Mouse (Mus musculus): Measurements from ENCODE around the gene Muc1.

Muc1 gene

DNA sequence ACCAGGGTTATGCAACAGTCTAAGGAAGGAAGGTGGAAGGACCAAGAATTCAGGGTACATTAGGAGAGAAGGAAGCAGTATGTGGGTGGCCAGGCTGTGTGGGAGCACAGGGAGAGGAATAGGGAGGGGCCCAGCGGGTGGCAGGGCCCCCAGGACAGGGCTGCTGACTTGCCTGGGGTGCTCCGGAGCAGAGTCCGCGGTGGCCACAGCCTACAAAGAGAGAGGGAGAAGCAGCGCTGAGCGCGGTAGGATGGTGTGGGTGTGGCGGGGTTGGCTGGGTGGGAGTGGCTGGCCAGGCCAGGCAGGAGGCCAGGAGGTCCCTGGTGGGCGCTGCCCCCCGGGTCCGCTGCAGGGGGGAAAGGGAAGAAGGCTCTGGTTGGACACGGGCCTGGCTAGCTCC lies 9.6 kb downstream of the Muc1 start:
- DNase-seq = peak; percentile 54

DNA sequence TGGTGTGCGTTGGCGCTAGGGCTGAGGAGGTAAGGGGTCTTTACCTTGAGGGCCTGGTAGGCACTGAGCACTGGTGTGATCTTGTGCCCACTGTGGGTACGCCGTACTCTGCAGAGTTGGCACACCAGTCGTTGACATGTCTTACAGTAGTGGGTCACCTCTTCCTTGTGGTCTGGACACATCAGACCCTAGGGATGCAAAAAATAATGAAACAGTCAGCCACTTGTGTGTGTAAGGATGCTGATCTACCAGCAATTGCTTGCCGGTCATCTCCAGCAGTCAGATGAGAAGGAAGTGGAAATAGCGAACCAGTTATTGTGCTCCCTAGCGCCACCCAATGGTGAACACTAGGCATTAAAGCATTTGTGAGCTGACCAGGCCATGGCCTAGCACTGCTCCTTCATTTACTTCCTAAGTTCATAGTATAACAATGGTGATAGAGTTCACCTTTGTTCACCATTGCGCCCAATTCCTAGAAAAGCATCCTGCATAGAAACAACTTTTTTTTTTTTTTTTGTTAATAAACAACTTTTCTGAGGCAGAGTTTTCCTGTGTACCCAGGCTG lies 13.6 kb downstream of the Muc1 start:
- DNase-seq = peak; percentile 76

- peak; percentile 89 for DNase-seq
Measured at GRCm38 (mm10) chr3:89243609-89244008, 14.8 kb downstream of the Muc1 start.

DNA sequence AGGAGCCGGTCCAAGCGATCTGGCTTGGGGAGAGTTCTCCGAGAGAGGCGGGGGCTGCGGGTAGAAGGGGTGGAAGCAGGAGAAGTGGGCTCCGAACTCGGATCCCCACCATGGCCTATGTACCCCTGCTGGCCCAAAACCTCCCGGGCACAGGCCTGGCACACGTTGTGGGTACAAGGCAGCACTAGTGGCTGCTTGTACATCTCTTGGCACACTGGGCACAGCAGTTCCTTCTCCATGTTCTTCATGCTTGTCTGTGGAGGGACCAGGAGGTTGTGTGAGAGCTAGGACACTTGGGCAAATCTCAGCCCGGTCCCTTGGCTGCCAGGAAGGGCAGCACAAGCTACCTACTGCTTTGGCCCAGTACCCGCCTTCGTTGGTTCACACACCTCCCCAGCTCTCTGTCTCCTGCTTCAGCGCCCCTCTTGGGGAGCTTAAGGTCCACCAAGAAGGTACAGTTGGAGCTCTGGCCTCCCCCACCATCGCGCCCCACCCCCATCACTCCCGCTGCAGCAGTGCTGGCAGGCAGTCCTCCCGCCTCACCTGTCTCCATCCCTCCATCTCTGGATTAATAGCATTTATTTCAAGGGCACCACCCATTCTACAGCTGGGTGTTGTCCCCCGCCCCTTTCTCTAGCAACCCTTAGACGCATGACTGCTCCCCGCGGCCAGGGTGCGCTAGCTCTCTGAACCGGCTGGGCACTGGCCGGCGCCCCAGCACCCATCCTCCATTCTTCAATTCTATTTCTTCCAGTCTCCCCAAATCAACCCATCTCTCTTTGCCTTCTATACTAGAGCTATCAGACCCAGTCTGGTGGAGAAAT lies 15.5 kb downstream of the Muc1 start:
- DNase-seq = peak; percentile 50

DNA sequence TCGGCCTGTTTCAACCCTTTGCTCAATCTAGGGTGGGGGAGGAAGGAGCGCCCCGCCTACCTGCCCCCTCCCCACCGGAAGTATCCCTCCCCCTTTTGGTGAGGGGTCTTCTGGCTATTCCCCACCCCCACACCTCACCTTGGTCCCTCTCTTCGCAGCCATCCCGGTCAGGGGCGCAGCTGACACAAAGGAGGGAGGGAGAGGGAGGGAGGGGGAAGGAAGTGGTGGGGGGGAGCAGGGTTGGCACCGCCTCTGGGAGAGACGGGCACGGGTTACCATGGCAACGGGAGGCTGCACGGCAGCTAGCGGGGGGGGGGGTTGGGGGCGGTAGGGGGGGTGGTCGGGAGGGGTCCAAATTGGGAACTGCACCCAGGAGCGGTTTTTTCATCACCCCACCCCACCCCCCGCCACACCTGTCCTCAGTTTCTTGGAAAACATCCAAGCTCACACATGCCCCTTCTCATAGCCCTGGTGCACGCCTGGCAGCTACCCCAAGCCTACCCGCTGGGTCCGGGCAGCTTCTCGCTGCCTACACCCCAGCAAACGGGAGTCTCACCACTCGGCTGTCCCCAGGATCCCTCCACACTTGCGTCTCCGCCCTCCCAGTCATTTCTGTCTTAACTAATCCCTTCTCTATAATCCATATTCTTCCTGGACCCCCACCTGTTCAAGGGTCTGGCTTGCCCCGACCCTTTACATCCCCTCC lies 16.3 kb downstream of the Muc1 start:
- no peak for DNase-seq

DNA sequence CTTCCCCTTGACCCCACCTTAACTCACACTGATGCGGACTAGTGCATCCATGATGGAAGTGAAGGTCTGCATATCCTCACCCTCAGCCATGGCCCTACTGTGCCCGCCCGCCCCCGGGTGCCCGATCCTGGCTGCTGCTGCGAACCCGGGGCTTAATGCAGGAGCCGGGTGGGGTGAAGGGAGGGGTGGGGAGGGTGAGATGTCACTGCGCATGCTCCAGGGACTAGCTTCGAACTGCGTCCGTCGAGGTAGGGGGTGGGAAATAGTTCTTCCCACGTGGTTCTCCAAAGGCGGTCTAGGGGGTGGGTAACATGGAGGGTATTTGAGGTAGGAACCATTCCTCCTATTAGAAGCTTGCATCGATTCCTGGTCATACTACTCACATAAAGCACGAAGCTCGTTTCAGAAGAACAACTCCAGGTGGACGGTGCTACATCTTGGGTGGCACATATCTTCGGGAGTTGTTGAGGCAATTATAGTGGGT lies 16.9 kb downstream of the Muc1 start, which contains the start of gene Krtcap2:
TSS of gene Krtcap2 (plus strand) at position 279 of the 484 bp plus-strand sequence.
- no peak for DNase-seq

- peak; percentile 93 for DNase-seq
Measured at GRCm38 (mm10) chr3:89246261-89247100, 17.6 kb downstream of the Muc1 start, which contains the start of gene Trim46. Trim46 (minus strand) TSS chr3:89246309.

GRCm38 (mm10) chr3:89247466-89247865 lies 18.6 kb downstream of the Muc1 start:
- no peak for DNase-seq

- DNase-seq = peak; percentile 92
Measured at GRCm38 (mm10) chr3:89250435-89251040, 21.7 kb downstream of the Muc1 start.

GRCm38 (mm10) chr3:89251365-89251895 lies 22.6 kb downstream of the Muc1 start:
- peak; percentile 91 for DNase-seq

DNA sequence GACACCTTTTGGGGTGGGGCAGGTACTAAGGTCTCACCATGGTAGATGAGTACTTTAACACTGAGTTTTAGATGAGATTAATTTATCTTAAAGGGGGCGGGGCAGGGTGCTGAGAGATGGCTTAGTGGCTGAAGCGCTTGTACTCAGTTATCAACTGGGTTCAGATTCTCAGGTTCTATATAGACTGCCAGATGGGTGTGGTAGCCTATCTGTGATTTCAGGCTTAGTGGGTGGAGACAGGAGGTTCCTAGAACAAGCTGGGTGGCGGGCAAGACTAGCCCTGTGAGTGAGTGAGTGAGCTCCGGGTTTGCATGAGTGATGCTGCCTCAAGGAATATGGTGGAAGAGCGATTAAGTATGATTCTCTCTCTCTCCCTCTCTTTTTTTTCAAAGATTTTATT lies 26.1 kb downstream of the Muc1 start:
- no peak for DNase-seq

GRCm38 (mm10) chr3:89256177-89256576 lies 27.3 kb downstream of the Muc1 start:
- DNase-seq = no peak

- DNase-seq = no peak
Measured at GRCm38 (mm10) chr3:89259076-89259475, 30.2 kb downstream of the Muc1 start, which contains the start of gene Dpm3. Dpm3 (plus strand) TSS chr3:89259358.

GRCm38 (mm10) chr3:89260211-89260610 lies 31.4 kb downstream of the Muc1 start:
- DNase-seq = no peak

GRCm38 (mm10) chr3:89262417-89262816 lies 33.6 kb downstream of the Muc1 start:
- DNase-seq = peak; percentile 70

DNA sequence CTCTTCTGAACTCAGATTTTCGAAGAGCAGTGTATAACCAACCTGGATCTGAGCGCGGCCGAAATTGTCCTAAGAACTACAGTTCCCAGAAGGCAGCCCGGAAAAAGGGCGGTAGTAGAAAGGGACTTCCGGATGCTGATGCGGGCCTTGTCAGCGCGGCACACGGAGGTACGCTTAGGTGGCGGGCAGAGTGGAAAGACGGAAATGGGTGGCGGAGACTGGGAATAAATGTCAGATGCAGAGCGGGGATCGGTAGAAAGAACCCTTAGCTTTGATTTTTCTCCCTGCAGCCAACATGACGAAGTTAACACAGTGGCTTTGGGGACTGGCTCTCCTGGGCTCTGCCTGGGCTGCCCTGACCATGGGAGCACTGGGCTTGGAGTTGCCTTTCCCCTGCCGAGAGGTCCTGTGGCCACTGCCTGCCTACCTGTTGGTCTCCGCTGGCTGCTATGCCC lies 37.6 kb downstream of the Muc1 start:
- DNase-seq = peak; percentile 90

GRCm38 (mm10) chr3:89268916-89269315 lies 40.1 kb downstream of the Muc1 start:
- DNase-seq = no peak

GRCm38 (mm10) chr3:89270051-89270755 lies 41.3 kb downstream of the Muc1 start, which contains the start of gene Slc50a1:
Slc50a1 (minus strand) TSS chr3:89270570.
- peak; percentile 90 for DNase-seq

- DNase-seq = peak; percentile 63
Measured at GRCm38 (mm10) chr3:89270891-89271290, 42.0 kb downstream of the Muc1 start.

DNA sequence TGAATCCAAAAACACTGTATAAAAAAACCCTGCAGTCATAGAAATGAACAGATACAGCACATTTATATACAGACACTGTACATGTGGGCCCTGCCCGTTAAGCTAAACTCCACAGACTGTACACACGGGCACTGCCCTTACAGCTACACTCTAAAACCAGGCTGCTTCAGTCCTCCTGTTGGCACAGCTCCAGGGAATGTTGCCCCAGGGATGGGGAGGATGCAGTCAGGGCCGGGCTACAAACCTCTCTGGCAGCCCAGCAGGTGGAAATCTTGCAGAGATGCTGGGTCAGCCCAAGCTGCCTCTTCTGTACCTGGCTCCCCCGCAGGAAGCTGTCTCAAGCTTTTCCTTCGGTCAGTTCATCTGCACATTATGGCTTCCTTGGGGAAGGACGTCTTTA lies 42.9 kb downstream of the Muc1 start:
- DNase-seq = no peak

GRCm38 (mm10) chr3:89276061-89276460 lies 47.2 kb downstream of the Muc1 start:
- DNase-seq = no peak
